9 mouse cellular contexts compared by ENCODE assay signal in the genomic region with DNA sequence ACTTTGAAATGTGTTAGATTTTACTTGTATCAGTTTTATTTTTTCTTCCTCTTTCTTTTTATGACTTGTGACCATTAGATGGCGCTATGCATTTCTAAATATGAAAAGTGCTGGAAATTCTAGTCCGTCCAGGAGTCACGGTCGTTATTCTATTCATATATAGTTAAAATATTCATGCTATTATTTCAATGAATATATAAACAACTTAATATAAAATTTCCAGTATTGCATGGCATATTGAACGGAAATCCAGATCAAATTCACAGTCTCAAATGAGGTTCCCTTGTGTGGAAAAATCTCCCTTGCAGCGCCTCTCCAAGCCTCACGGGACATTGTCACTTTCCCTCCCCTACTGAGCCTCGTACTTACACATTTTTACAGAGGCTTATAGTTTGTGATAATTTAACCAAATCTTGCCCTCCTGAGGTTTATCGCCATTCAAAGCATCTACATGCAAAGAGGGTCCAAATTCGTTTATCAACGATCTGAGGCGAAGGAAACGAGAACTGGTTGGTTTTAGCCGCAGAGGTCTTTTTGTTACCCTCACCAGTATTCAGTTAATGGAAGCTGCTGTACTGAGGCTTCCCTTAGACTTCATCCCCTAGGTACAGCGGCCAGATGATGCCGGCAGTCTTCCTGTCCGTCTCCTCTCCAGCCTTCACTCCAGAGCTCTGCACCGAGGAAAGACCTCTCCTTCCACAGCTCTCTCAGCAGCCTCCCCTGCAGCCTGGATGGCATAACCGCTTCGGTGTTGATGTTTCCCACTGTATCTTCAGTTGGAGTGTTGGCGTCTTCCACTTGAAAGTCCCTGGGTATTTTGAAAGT. TPM values are rescaled to one million over a fixed set of nuclear protein-coding genes. Genes with fewer than 3 reads are reported as not detected.
DNase-seq lines count a peak whose midpoint lies in the region; ATAC-seq lines count a peak whose summit lies in the region.
"Had no signal": no experiment of that assay in that cellular context is flagged by ENCODE, and none has a peak within 500 bp of the region (broad histone marks: within the 10 kb centered on the region; RNA-seq: fewer than 3 reads in every experiment).

No protein-coding gene starts in this region.

- no peaks in the 10 kb centered on the region for H3K36me3 ChIP-seq in limb, embryonic 15.5 days
- H3K36me3 ChIP-seq in neural tube, embryonic 12.5 days = no peaks in the 10 kb centered on the region

- ATAC-seq in granulocyte monocyte progenitor cell, adult 5-6 weeks (replicated peaks; ENCODE audit: poor library complexity, severe bottlenecking) = peak; percentile 30; the same call in 1 of the 2 replicates
- ATAC-seq in limb, embryonic 15.5 days (ENCODE audit: insufficient number of reproducible peaks, low FRiP score, low TSS enrichment, low read depth) = no peak
- no peak for ATAC-seq in neural tube, embryonic 12.5 days (ENCODE audit: low FRiP score, low read depth)

- DNase-seq in kidney, adult 9 months = peak; percentile 69
- no peak for DNase-seq in kidney, adult 11 months
- peak; percentile 58 for DNase-seq in adipocyte (ENCODE audit: low spot score)
- no peak for DNase-seq in gastrocnemius, postnatal 25 days
- no peak for DNase-seq in left cerebral cortex, adult 9 months (ENCODE audit: low spot score in 2 of 2)

- H3K4me3 ChIP-seq in limb, embryonic 15.5 days = peak overlapping the region; percentile 30
- peak overlapping the region; percentile 27 for H3K4me3 ChIP-seq in neural tube, embryonic 12.5 days

- H3K27ac ChIP-seq in limb, embryonic 15.5 days = no peak overlapping the region
- H3K27ac ChIP-seq in neural tube, embryonic 12.5 days = no peak overlapping the region

- WGBS in limb, embryonic 15.5 days = 18% methylated on average over 21 of the region's 21 CpGs
- 28% methylated on average over 21 of the region's 21 CpGs for WGBS in neural tube, embryonic 12.5 days

- H3K27me3 ChIP-seq in limb, embryonic 15.5 days = 0 out of 2 replicates have a peak, but pooled peaks cover 7% of the 10 kb centered on the region
- no peaks in the 10 kb centered on the region for H3K27me3 ChIP-seq in neural tube, embryonic 12.5 days (replicated peaks)

- peak overlapping the region; percentile 44 for H3K4me2 ChIP-seq in limb, embryonic 15.5 days
- H3K4me2 ChIP-seq in neural tube, embryonic 12.5 days (replicated peaks) = peak overlapping the region; percentile 57

- no peaks in the 10 kb centered on the region for H3K9me3 ChIP-seq in limb, embryonic 15.5 days
- no peaks in the 10 kb centered on the region for H3K9me3 ChIP-seq in neural tube, embryonic 12.5 days

- 0 out of 2 replicates have a peak overlapping the region, but pooled peaks have one; percentile 0 for H3K9ac ChIP-seq in limb, embryonic 15.5 days
- no peak overlapping the region for H3K9ac ChIP-seq in neural tube, embryonic 12.5 days

- H3K4me1 ChIP-seq in limb, embryonic 15.5 days = peaks cover 8% of the 10 kb centered on the region; the same call in 1 of the 2 replicates
- no peaks in the 10 kb centered on the region for H3K4me1 ChIP-seq in neural tube, embryonic 12.5 days

RNA-seq across cellular contexts. Expression of a gene that starts 18.8 kb away (rescaled TPM):
- not detected in 2 replicates for total RNA-seq in granulocyte monocyte progenitor cell, adult 5-6 weeks (2014; fragmentation: Nextera tagmentation)
- total RNA-seq in granulocyte monocyte progenitor cell, adult 5-6 weeks (2017) = not detected in 2 replicates
- polyA plus RNA-seq in limb, embryonic 15.5 days (2015; fragmentation: Nextera tagmentation; extraction: Ambion mirVana) = 16.8 and 19.1 TPM in 2 replicates
- 1.8 and 2.9 TPM in 2 replicates for polyA plus RNA-seq in neural tube, embryonic 12.5 days (2016; fragmentation: Nextera tagmentation; extraction: Ambion mirVana)
- total RNA-seq in gastrocnemius, postnatal 25 days (2021) = under 1 TPM; 0.21 to 0.46 TPM
- total RNA-seq: neutrophil, adult 5-6 weeks had no signal

RNA-seq across cellular contexts. Expression of a gene that starts 19.6 kb away (rescaled TPM):
- total RNA-seq in granulocyte monocyte progenitor cell, adult 5-6 weeks (2014; fragmentation: Nextera tagmentation) = 0.99 and 1.6 TPM in 2 replicates
- total RNA-seq in granulocyte monocyte progenitor cell, adult 5-6 weeks (2017) = 2.6 and 5.3 TPM in 2 replicates
- polyA plus RNA-seq in limb, embryonic 15.5 days (2015; fragmentation: Nextera tagmentation; extraction: Ambion mirVana) = 17.3 and 18.2 TPM in 2 replicates
- polyA plus RNA-seq in neural tube, embryonic 12.5 days (2016; fragmentation: Nextera tagmentation; extraction: Ambion mirVana) = 14.3 and 14.5 TPM in 2 replicates
- total RNA-seq in gastrocnemius, postnatal 25 days (2021) = 1 to 10 TPM; 5.0 to 6.9 TPM

Comparison
In these comparisons a context has a peak if more than half of its experiments do, and no peak if none do; other contexts are left out.
1. DNase-seq: peak in kidney, adult 9 months (single experiment) and adipocyte (single experiment); none in kidney, adult 11 months (single experiment), gastrocnemius, postnatal 25 days (single experiment) and left cerebral cortex, adult 9 months (0 of 2).